Mouse (Mus musculus) liver, adult 2 months (tissue): ENCODE measurements around the gene Mertk.

Experiments
- CTCF ChIP-seq: fragments of 200-500 bp; IDR thresholded peaks from 2 replicates; pipeline ENCODE4 v1.5.1; 2011; ENCODE audit warnings: low read depth, low read length, control low read depth
- POLR2A ChIP-seq: fragments of 200-500 bp; IDR thresholded peaks from 2 replicates; pipeline ENCODE4 v1.6.1; 2011; ENCODE audit warnings: low read length, control low read depth; ENCODE audit not compliant: insufficient read depth; ENCODE audit errors: extremely low read depth

DNA sequence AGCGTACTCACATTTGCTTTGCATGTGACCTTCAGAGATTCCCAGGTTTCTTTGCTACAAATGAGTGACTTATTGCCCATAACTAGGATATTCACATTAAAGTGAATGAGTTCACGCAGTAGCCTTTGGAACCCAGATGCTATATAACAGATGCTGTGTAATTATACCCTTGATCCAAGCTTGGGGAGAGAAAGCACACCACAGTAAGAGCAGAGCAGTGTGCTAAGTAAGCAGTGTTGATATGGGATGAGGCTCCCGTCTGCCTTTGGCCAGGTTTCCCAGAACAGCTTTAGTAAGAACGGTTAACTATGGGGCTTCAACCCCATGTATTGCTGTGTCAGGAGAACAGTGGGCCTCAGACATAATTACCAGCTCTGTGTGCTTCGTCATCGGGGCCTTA is 95.2 kb downstream of the Mertk start:
- no peak for TF ChIP-seq CTCF
- no peak for TF ChIP-seq POLR2A
